Mouse (Mus musculus): ENCODE data around the gene Gm12790. TPM values are rescaled to one million over a fixed set of nuclear protein-coding genes. Genes with fewer than 3 reads are reported as not detected.
"Not testable (repeated sequence)": the region's sequence is repeated elsewhere in the genome, so short reads cannot be mapped to it uniquely, and the experiment has no call there.

Gene Gm12790
- polyA plus RNA-seq (2015; fragmentation: Nextera tagmentation; extraction: Ambion mirVana) = not detected in 2 replicates

DNA sequence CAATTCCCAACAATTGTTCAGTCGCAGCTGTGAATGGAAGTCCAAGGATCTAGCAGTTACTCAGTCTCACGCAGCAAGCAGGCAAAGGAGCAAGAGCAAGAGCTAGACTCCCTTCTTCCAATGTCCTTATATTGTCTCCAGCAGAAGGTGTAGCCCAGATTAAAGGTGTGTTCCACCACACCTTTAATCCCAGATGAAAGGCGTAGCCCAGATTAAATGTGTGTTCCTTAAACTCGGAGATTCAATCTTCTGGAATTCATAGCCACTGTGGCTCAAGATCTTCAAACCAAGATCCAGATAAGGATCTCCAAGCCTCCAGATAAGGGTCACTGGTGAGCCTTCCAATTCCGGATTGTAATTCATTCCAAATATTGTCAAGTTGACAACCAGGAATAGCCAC is at the start of gene Gm12790:
Gene Gm12790, minus strand, starts transcription at position 101 of the 400 bp plus-strand sequence.
- not testable (repeated sequence) for H3K27me3 ChIP-seq (ENCODE audit: insufficient read depth, low read length); H3K36me3 ChIP-seq (replicated peaks; ENCODE audit: insufficient read depth, low read length); H3K9ac ChIP-seq (replicated peaks); ATAC-seq; H3K4me1 ChIP-seq (ENCODE audit: insufficient read depth); H3K4me2 ChIP-seq (ENCODE audit: low read depth, low read length); H3K27ac ChIP-seq (ENCODE audit: low read depth); H3K9me3 ChIP-seq (ENCODE audit: low read length); H3K4me3 ChIP-seq (ENCODE audit: low read depth, low read length); DNase-seq
- 67% methylated on average over 1 of the region's 5 CpGs for WGBS (ENCODE audit: insufficient replicate concordance)

DNA sequence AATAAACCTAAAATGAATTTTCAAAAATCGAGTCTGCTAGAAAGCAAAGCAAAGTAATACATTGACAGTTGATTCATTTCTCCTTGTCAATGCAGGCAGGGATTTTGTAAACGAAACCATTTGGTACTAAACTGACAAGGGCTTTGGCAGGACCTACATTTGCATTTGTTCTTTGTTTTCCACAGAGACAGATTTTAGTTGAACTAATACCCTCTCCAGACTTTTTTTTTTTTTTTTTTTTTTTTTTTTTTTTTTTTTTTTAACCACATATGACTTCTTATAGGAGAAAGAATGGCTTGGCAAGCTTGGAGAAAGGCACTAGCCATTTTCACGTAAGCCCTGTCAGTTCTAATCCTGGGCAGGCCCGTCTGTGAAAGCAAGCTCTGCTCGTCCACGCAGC is 45.8 kb upstream of the Gm12790 start:
- no peak overlapping the region for H3K4me3 ChIP-seq (ENCODE audit: low read depth, low read length)
- no peaks in the 10 kb centered on the region for H3K4me1 ChIP-seq (ENCODE audit: insufficient read depth)
- H3K27me3 ChIP-seq (ENCODE audit: insufficient read depth, low read length) = no peaks in the 10 kb centered on the region
- H3K27ac ChIP-seq (ENCODE audit: low read depth) = no peak overlapping the region
- TF ChIP-seq CTCF (IDR thresholded peaks at IDR 0.05; ENCODE audit: low read depth) (no peak), EP300 (IDR thresholded peaks at IDR 0.05; ENCODE audit: low read depth) (no peak)
- no peak overlapping the region for H3K4me2 ChIP-seq (ENCODE audit: low read depth, low read length)
- ATAC-seq (no peak), DNase-seq (no peak)
- H3K9ac ChIP-seq (replicated peaks) = no peak overlapping the region
- no peaks in the 10 kb centered on the region for H3K36me3 ChIP-seq (replicated peaks; ENCODE audit: insufficient read depth, low read length)
- no peaks in the 10 kb centered on the region for H3K9me3 ChIP-seq (ENCODE audit: low read length)
- WGBS (ENCODE audit: insufficient replicate concordance) = 74% methylated on average over 6 of the region's 6 CpGs

DNA sequence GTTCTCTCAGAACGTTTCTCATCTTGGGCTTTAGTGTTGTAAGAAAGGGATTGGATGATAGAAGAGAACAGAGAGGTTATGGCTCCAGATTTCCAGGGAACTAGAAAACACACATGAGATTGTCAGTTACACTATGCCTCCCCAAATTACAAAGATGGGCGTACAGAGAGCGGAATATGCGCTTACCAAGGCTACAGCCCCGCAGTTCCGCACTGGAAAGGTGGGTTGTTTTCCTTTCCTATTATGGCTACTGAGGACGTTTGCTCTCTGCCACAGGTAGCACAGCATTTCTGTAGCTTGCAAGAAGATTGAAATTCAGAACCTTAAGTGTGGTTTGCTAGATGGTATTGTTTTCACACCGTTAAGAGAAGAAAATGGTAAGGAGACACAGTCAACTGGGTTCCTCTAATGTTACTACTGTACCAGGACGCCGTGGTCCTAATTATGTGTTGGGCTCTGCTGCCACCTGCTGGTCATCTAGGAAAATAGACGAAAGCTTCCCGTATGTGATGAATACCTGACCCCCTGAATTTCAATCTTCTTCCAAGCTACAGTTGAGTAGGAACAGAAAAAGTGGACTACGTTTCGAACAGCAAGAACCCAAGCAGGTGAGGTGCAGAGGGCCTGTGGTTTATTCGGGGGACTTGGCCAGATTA is 17.5 kb upstream of the Gm12790 start:
- H3K9ac ChIP-seq (replicated peaks) = no peak overlapping the region

GRCm38 (mm10) chr4:101997426-101997825 is 16.6 kb upstream of the Gm12790 start:
- TF ChIP-seq CTCF (IDR thresholded peaks at IDR 0.05; ENCODE audit: low read depth) = no peak
- TF ChIP-seq EP300 (IDR thresholded peaks at IDR 0.05; ENCODE audit: low read depth) = no peak
- 81% methylated on average over 5 of the region's 5 CpGs for whole genome bisulfite sequencing (ENCODE audit: insufficient replicate concordance)
- Histone ChIP-seq H3K9ac (replicated peaks) (no peak overlapping the region), H3K9me3 (ENCODE audit: low read length) (peaks cover 6% of the 10 kb centered on the region; the same call in 1 of the 2 replicates), H3K4me1 (ENCODE audit: insufficient read depth) (no peaks in the 10 kb centered on the region), H3K36me3 (replicated peaks; ENCODE audit: insufficient read depth, low read length) (no peaks in the 10 kb centered on the region), H3K27me3 (ENCODE audit: insufficient read depth, low read length) (no peaks in the 10 kb centered on the region; the same call in 1 of the 2 replicates), H3K4me3 (ENCODE audit: low read depth, low read length) (no peak overlapping the region), H3K27ac (ENCODE audit: low read depth) (no peak overlapping the region), H3K4me2 (ENCODE audit: low read depth, low read length) (no peak overlapping the region)
- ATAC-seq (no peak), DNase-seq (no peak)

More for the DNA sequence above, 17.5 kb upstream of the Gm12790 start:
- H3K4me2 ChIP-seq (ENCODE audit: low read depth, low read length) = no peak overlapping the region
- H3K9me3 ChIP-seq (ENCODE audit: low read length) = peaks cover 4% of the 10 kb centered on the region; the same call in 1 of the 2 replicates
- 37% methylated on average over 15 of the region's 15 CpGs for whole genome bisulfite sequencing (ENCODE audit: insufficient replicate concordance)
- H3K36me3 ChIP-seq (replicated peaks; ENCODE audit: insufficient read depth, low read length) = no peaks in the 10 kb centered on the region
- no peak for TF ChIP-seq EP300 (IDR thresholded peaks at IDR 0.05; ENCODE audit: low read depth)
- peak; percentile 81 for TF ChIP-seq CTCF (IDR thresholded peaks at IDR 0.05; ENCODE audit: low read depth)
- H3K4me3 ChIP-seq (ENCODE audit: low read depth, low read length) = no peak overlapping the region
- H3K4me1 ChIP-seq (ENCODE audit: insufficient read depth) = no peaks in the 10 kb centered on the region
- no peak overlapping the region for H3K27ac ChIP-seq (ENCODE audit: low read depth)
- H3K27me3 ChIP-seq (ENCODE audit: insufficient read depth, low read length) = no peaks in the 10 kb centered on the region; the same call in 1 of the 2 replicates
- DNase-seq (peak; percentile 76), ATAC-seq (0 out of 2 replicates have a peak, but pooled peaks have one; percentile 29)

- H3K4me1 ChIP-seq (ENCODE audit: insufficient read depth); H3K27me3 ChIP-seq (ENCODE audit: insufficient read depth, low read length); DNase-seq; H3K27ac ChIP-seq (ENCODE audit: low read depth); ATAC-seq; H3K9me3 ChIP-seq (ENCODE audit: low read length); H3K36me3 ChIP-seq (replicated peaks; ENCODE audit: insufficient read depth, low read length); H3K9ac ChIP-seq (replicated peaks); H3K4me2 ChIP-seq (ENCODE audit: low read depth, low read length); H3K4me3 ChIP-seq (ENCODE audit: low read depth, low read length): not testable (repeated sequence)
- WGBS (ENCODE audit: insufficient replicate concordance) = 68% methylated on average over 2 of the region's 2 CpGs
Measured at GRCm38 (mm10) chr4:101986326-101986725, 5.5 kb upstream of the Gm12790 start, which contains the start of gene Gm12789. Gene Gm12789, plus strand, starts transcription at chr4:101986626.

DNA sequence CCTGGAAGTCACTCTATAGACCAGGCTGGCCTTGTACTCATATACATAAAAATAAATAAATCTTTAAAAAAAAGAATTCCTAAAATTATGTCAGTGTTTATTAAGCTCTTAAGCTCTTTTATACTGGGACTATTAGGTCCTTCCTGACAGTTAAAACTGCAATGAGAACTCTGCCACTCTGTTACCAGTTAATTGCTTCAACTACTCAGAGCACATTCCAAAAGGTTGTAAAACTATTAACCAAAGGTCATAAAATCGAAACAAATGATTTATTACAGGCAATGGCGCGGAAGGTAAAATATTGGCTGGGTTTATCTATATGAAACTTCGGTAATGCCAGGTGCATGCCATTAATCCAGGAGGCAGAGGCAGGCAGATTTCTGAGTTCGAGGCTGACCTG is 4.8 kb upstream of the Gm12790 start:
- WGBS (ENCODE audit: insufficient replicate concordance) = 70% methylated on average over 5 of the region's 5 CpGs
- Histone ChIP-seq H3K4me2 (ENCODE audit: low read depth, low read length) (no peak overlapping the region), H3K36me3 (replicated peaks; ENCODE audit: insufficient read depth, low read length) (no peaks in the 10 kb centered on the region), H3K9me3 (ENCODE audit: low read length) (no peaks in the 10 kb centered on the region), H3K4me3 (ENCODE audit: low read depth, low read length) (no peak overlapping the region), H3K27ac (ENCODE audit: low read depth) (no peak overlapping the region), H3K27me3 (ENCODE audit: insufficient read depth, low read length) (no peaks in the 10 kb centered on the region), H3K4me1 (ENCODE audit: insufficient read depth) (no peaks in the 10 kb centered on the region), H3K9ac (replicated peaks) (no peak overlapping the region)
- no peak for TF ChIP-seq EP300 (IDR thresholded peaks at IDR 0.05; ENCODE audit: low read depth)
- no peak for TF ChIP-seq CTCF (IDR thresholded peaks at IDR 0.05; ENCODE audit: low read depth)
- DNase-seq (no peak), ATAC-seq (no peak)

DNA sequence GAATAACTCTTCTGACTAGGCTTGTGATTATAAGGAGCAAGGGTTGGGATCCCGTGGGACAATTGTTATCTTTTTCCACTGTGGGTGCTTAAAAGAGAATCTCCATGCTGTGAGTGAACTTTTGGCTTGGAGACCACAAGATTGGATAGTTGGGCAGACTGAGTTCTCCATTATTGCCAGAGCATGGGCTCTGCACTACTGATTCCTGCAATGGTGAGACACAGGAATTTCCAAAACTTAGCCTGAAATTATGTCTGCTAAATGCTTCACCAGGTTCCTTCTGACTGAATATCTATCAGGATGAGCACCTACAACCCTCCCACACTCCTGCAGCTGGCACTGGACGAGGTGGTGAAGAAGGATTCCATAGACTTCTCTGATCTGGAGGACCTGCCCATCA is 40.7 kb downstream of the Gm12790 start, which contains the start of gene Gm12794:
Gene Gm12794, plus strand, starts transcription at position 301 of the 400 bp plus-strand sequence.
- H3K27ac ChIP-seq (ENCODE audit: low read depth); H3K4me1 ChIP-seq (ENCODE audit: insufficient read depth); ATAC-seq; DNase-seq; H3K27me3 ChIP-seq (ENCODE audit: insufficient read depth, low read length); H3K4me2 ChIP-seq (ENCODE audit: low read depth, low read length); H3K9me3 ChIP-seq (ENCODE audit: low read length); H3K9ac ChIP-seq (replicated peaks); H3K36me3 ChIP-seq (replicated peaks; ENCODE audit: insufficient read depth, low read length); H3K4me3 ChIP-seq (ENCODE audit: low read depth, low read length): not testable (repeated sequence)
- 50% methylated on average over 1 of the region's 2 CpGs for WGBS (ENCODE audit: insufficient replicate concordance)

Other genes with a start within 250 kb of the Gm12790 start
- not detected in 2 replicates for gene B020004J07Rik, start 137.0 kb downstream of the Gm12790 start, polyA plus RNA-seq (2015; fragmentation: Nextera tagmentation; extraction: Ambion mirVana)
- not detected in 2 replicates for gene C130073F10Rik, start 87.3 kb downstream of the Gm12790 start, polyA plus RNA-seq (2015; fragmentation: Nextera tagmentation; extraction: Ambion mirVana)
- not detected in 2 replicates for gene Gm12800, start 71.9 kb downstream of the Gm12790 start, polyA plus RNA-seq (2015; fragmentation: Nextera tagmentation; extraction: Ambion mirVana)
- gene Gm12794, start 40.6 kb downstream of the Gm12790 start, polyA plus RNA-seq (2015; fragmentation: Nextera tagmentation; extraction: Ambion mirVana) = not detected in 2 replicates
- not detected in 2 replicates for gene Gm12789, start 5.6 kb upstream of the Gm12790 start, polyA plus RNA-seq (2015; fragmentation: Nextera tagmentation; extraction: Ambion mirVana)
- 3.4 and 3.7 TPM in 2 replicates for gene Pde4b, start 106.5 kb upstream of the Gm12790 start, polyA plus RNA-seq (2015; fragmentation: Nextera tagmentation; extraction: Ambion mirVana)

Measured in liver, postnatal 0 days (tissue).